Mouse (Mus musculus) kidney, postnatal 10 days (tissue): ENCODE data around the gene Ptprd.
A peak's percentile ranks its signal among the peaks of the same experiment; 100 is the strongest.
"Not testable (repeated sequence)": the region's sequence is repeated elsewhere in the genome, so short reads cannot be mapped to it uniquely, and the experiment has no call there.

Source experiments
- DNase-seq: peaks from one replicate; pipeline ENCODE4 v3.0.0; 2021; ENCODE audit warnings: mixed read lengths

The Ptprd gene

GRCm38 (mm10) chr4:76440791-76441364, 1770.9 kb downstream of the Ptprd start:
- DNase-seq: peak; percentile 83

GRCm38 (mm10) chr4:76438496-76439079, 1773.2 kb downstream of the Ptprd start:
- no peak for DNase-seq

- DNase-seq: no peak
Measured at GRCm38 (mm10) chr4:76438068-76438467, 1773.7 kb downstream of the Ptprd start.

GRCm38 (mm10) chr4:76435920-76436319, 1775.8 kb downstream of the Ptprd start:
- peak; percentile 47 for DNase-seq

GRCm38 (mm10) chr4:76429769-76430168, 1782.0 kb downstream of the Ptprd start:
- DNase-seq: peak; percentile 32

- not testable (repeated sequence) for DNase-seq
Measured at GRCm38 (mm10) chr4:76427036-76427435, 1784.7 kb downstream of the Ptprd start.

- no peak for DNase-seq
Measured at GRCm38 (mm10) chr4:76425230-76425575, 1786.6 kb downstream of the Ptprd start.

- DNase-seq: peak; percentile 74
Measured at GRCm38 (mm10) chr4:76424324-76425229, 1787.2 kb downstream of the Ptprd start.

- no peak for DNase-seq
Measured at GRCm38 (mm10) chr4:76422113-76422512, 1789.6 kb downstream of the Ptprd start.

- no peak for DNase-seq
Measured at GRCm38 (mm10) chr4:76419641-76420040, 1792.1 kb downstream of the Ptprd start.

- DNase-seq: no peak
Measured at GRCm38 (mm10) chr4:76417676-76418075, 1794.1 kb downstream of the Ptprd start.

GRCm38 (mm10) chr4:76415624-76416023, 1796.1 kb downstream of the Ptprd start:
- DNase-seq: no peak

GRCm38 (mm10) chr4:76414591-76414990, 1797.2 kb downstream of the Ptprd start:
- DNase-seq: no peak

GRCm38 (mm10) chr4:76410053-76410452, 1801.7 kb downstream of the Ptprd start:
- DNase-seq: no peak

- no peak for DNase-seq
Measured at GRCm38 (mm10) chr4:76409159-76409558, 1802.6 kb downstream of the Ptprd start.

GRCm38 (mm10) chr4:76405862-76406454, 1805.8 kb downstream of the Ptprd start:
- DNase-seq: no peak

- no peak for DNase-seq
Measured at GRCm38 (mm10) chr4:76403219-76403618, 1808.5 kb downstream of the Ptprd start.

- no peak for DNase-seq
Measured at GRCm38 (mm10) chr4:76387887-76388286, 1823.9 kb downstream of the Ptprd start.

- no peak for DNase-seq
Measured at GRCm38 (mm10) chr4:76386978-76387824, 1824.6 kb downstream of the Ptprd start.

- DNase-seq: no peak
Measured at GRCm38 (mm10) chr4:76385818-76386217, 1825.9 kb downstream of the Ptprd start.

GRCm38 (mm10) chr4:76380312-76380917, 1831.3 kb downstream of the Ptprd start:
- no peak for DNase-seq
